Mouse (Mus musculus): ENCODE results near the gene Ccdc47. TPM values are rescaled to one million over a fixed set of nuclear protein-coding genes. Genes with fewer than 3 reads are reported as not detected.

Gene Ccdc47
- polyA plus RNA-seq, 1 experiment: 16.6 TPM

GRCm38 (mm10) chr11:106178036-106178782, 37.9 kb downstream of the Ccdc47 start:
- no peak overlapping the region for H3ac ChIP-seq (ENCODE audit: control insufficient read depth, insufficient read length, low read depth)
- H3K36me3 ChIP-seq (ENCODE audit: control insufficient read depth, insufficient read depth): no peaks in the 10 kb centered on the region
- H3K4me3 ChIP-seq (ENCODE audit: insufficient read depth, poor library complexity, severe bottlenecking): no peak overlapping the region
- H3K79me3 ChIP-seq (ENCODE audit: low read depth): no peaks in the 10 kb centered on the region
- no peaks in the 10 kb centered on the region for H3K27me3 ChIP-seq (ENCODE audit: control insufficient read depth, insufficient read depth, insufficient read length)
- TF ChIP-seq MYOD1 (IDR thresholded peaks at IDR 0.05; ENCODE audit: control insufficient read depth, insufficient read length, low read depth) (no peak), MAX (IDR thresholded peaks at IDR 0.05) (no peak), CEBPB (IDR thresholded peaks at IDR 0.05; ENCODE audit: low read depth) (no peak), MYOG (IDR thresholded peaks at IDR 0.05; ENCODE audit: control insufficient read depth, extremely low read depth, insufficient read length) (no peak), FOSL1 (IDR thresholded peaks at IDR 0.05; ENCODE audit: insufficient read depth, low read length, poor library complexity, severe bottlenecking) (no peak), USF1 (IDR thresholded peaks at IDR 0.05; ENCODE audit: low read depth) (no peak), CTCF (IDR thresholded peaks at IDR 0.05; ENCODE audit: control insufficient read depth, insufficient read depth, insufficient read length) (no peak)
- H3K79me2 ChIP-seq (ENCODE audit: control insufficient read depth, insufficient read depth): no peaks in the 10 kb centered on the region

GRCm38 (mm10) chr11:106176372-106176771, 39.8 kb downstream of the Ccdc47 start:
- H3K79me3 ChIP-seq (ENCODE audit: low read depth): no peaks in the 10 kb centered on the region
- H3K27me3 ChIP-seq (ENCODE audit: control insufficient read depth, insufficient read depth, insufficient read length): no peaks in the 10 kb centered on the region
- no peaks in the 10 kb centered on the region for H3K79me2 ChIP-seq (ENCODE audit: control insufficient read depth, insufficient read depth)
- no peak overlapping the region for H3ac ChIP-seq (ENCODE audit: control insufficient read depth, insufficient read length, low read depth)
- TF ChIP-seq MYOG (IDR thresholded peaks at IDR 0.05; ENCODE audit: control insufficient read depth, extremely low read depth, insufficient read length) (no peak), USF1 (IDR thresholded peaks at IDR 0.05; ENCODE audit: low read depth) (no peak), MYOD1 (IDR thresholded peaks at IDR 0.05; ENCODE audit: control insufficient read depth, insufficient read length, low read depth) (no peak), FOSL1 (IDR thresholded peaks at IDR 0.05; ENCODE audit: insufficient read depth, low read length, poor library complexity, severe bottlenecking) (no peak), CEBPB (IDR thresholded peaks at IDR 0.05; ENCODE audit: low read depth) (no peak), CTCF (IDR thresholded peaks at IDR 0.05; ENCODE audit: control insufficient read depth, insufficient read depth, insufficient read length) (no peak), MAX (IDR thresholded peaks at IDR 0.05) (no peak)
- H3K4me3 ChIP-seq (ENCODE audit: insufficient read depth, poor library complexity, severe bottlenecking): no peak overlapping the region
- no peaks in the 10 kb centered on the region for H3K36me3 ChIP-seq (ENCODE audit: control insufficient read depth, insufficient read depth)

GRCm38 (mm10) chr11:106175081-106175480, 41.1 kb downstream of the Ccdc47 start:
- no peak overlapping the region for H3ac ChIP-seq (ENCODE audit: control insufficient read depth, insufficient read length, low read depth)
- no peaks in the 10 kb centered on the region for H3K79me2 ChIP-seq (ENCODE audit: control insufficient read depth, insufficient read depth)
- no peaks in the 10 kb centered on the region for H3K79me3 ChIP-seq (ENCODE audit: low read depth)
- H3K27me3 ChIP-seq (ENCODE audit: control insufficient read depth, insufficient read depth, insufficient read length): no peaks in the 10 kb centered on the region
- H3K4me3 ChIP-seq (ENCODE audit: insufficient read depth, poor library complexity, severe bottlenecking): no peak overlapping the region
- peaks cover 8% of the 10 kb centered on the region for H3K36me3 ChIP-seq (ENCODE audit: control insufficient read depth, insufficient read depth)
- TF ChIP-seq MAX (IDR thresholded peaks at IDR 0.05) (no peak), CTCF (IDR thresholded peaks at IDR 0.05; ENCODE audit: control insufficient read depth, insufficient read depth, insufficient read length) (no peak)

GRCm38 (mm10) chr11:106174372-106174771, 41.8 kb downstream of the Ccdc47 start:
- Histone ChIP-seq H3K79me2 (ENCODE audit: control insufficient read depth, insufficient read depth) (no peaks in the 10 kb centered on the region), H3K36me3 (ENCODE audit: control insufficient read depth, insufficient read depth) (peaks cover 11% of the 10 kb centered on the region), H3K4me3 (ENCODE audit: insufficient read depth, poor library complexity, severe bottlenecking) (no peak overlapping the region), H3ac (ENCODE audit: control insufficient read depth, insufficient read length, low read depth) (no peak overlapping the region), H3K79me3 (ENCODE audit: low read depth) (no peaks in the 10 kb centered on the region), H3K27me3 (ENCODE audit: control insufficient read depth, insufficient read depth, insufficient read length) (no peaks in the 10 kb centered on the region)
- TF ChIP-seq MYOG (IDR thresholded peaks at IDR 0.05; ENCODE audit: control insufficient read depth, extremely low read depth, insufficient read length) (no peak), CTCF (IDR thresholded peaks at IDR 0.05; ENCODE audit: control insufficient read depth, insufficient read depth, insufficient read length) (no peak), CEBPB (IDR thresholded peaks at IDR 0.05; ENCODE audit: low read depth) (no peak), MAX (IDR thresholded peaks at IDR 0.05) (no peak), FOSL1 (IDR thresholded peaks at IDR 0.05; ENCODE audit: insufficient read depth, low read length, poor library complexity, severe bottlenecking) (no peak), USF1 (IDR thresholded peaks at IDR 0.05; ENCODE audit: low read depth) (no peak), MYOD1 (IDR thresholded peaks at IDR 0.05; ENCODE audit: control insufficient read depth, insufficient read length, low read depth) (no peak)

GRCm38 (mm10) chr11:106173228-106173627, 42.9 kb downstream of the Ccdc47 start:
- no peak for TF ChIP-seq USF1 (IDR thresholded peaks at IDR 0.05; ENCODE audit: low read depth)
- no peak for TF ChIP-seq CTCF (IDR thresholded peaks at IDR 0.05; ENCODE audit: control insufficient read depth, insufficient read depth, insufficient read length)
- no peak for TF ChIP-seq MYOG (IDR thresholded peaks at IDR 0.05; ENCODE audit: control insufficient read depth, extremely low read depth, insufficient read length)
- TF ChIP-seq MYOD1 (IDR thresholded peaks at IDR 0.05; ENCODE audit: control insufficient read depth, insufficient read length, low read depth): no peak
- TF ChIP-seq CEBPB (IDR thresholded peaks at IDR 0.05; ENCODE audit: low read depth): no peak
- TF ChIP-seq FOSL1 (IDR thresholded peaks at IDR 0.05; ENCODE audit: insufficient read depth, low read length, poor library complexity, severe bottlenecking): no peak
- no peak for TF ChIP-seq MAX (IDR thresholded peaks at IDR 0.05)
- Histone ChIP-seq H3K79me2 (ENCODE audit: control insufficient read depth, insufficient read depth) (no peaks in the 10 kb centered on the region), H3K4me3 (ENCODE audit: insufficient read depth, poor library complexity, severe bottlenecking) (no peak overlapping the region), H3K36me3 (ENCODE audit: control insufficient read depth, insufficient read depth) (peaks cover 13% of the 10 kb centered on the region), H3K79me3 (ENCODE audit: low read depth) (no peaks in the 10 kb centered on the region), H3K27me3 (ENCODE audit: control insufficient read depth, insufficient read depth, insufficient read length) (no peaks in the 10 kb centered on the region), H3ac (ENCODE audit: control insufficient read depth, insufficient read length, low read depth) (no peak overlapping the region)

GRCm38 (mm10) chr11:106170807-106171206, 45.3 kb downstream of the Ccdc47 start:
- TF ChIP-seq CEBPB (IDR thresholded peaks at IDR 0.05; ENCODE audit: low read depth): no peak
- no peak for TF ChIP-seq MAX (IDR thresholded peaks at IDR 0.05)
- no peak for TF ChIP-seq FOSL1 (IDR thresholded peaks at IDR 0.05; ENCODE audit: insufficient read depth, low read length, poor library complexity, severe bottlenecking)
- no peak for TF ChIP-seq MYOD1 (IDR thresholded peaks at IDR 0.05; ENCODE audit: control insufficient read depth, insufficient read length, low read depth)
- no peak for TF ChIP-seq CTCF (IDR thresholded peaks at IDR 0.05; ENCODE audit: control insufficient read depth, insufficient read depth, insufficient read length)
- no peak for TF ChIP-seq MYOG (IDR thresholded peaks at IDR 0.05; ENCODE audit: control insufficient read depth, extremely low read depth, insufficient read length)
- TF ChIP-seq USF1 (IDR thresholded peaks at IDR 0.05; ENCODE audit: low read depth): no peak
- Histone ChIP-seq H3K79me3 (ENCODE audit: low read depth) (no peaks in the 10 kb centered on the region), H3ac (ENCODE audit: control insufficient read depth, insufficient read length, low read depth) (no peak overlapping the region), H3K79me2 (ENCODE audit: control insufficient read depth, insufficient read depth) (no peaks in the 10 kb centered on the region), H3K36me3 (ENCODE audit: control insufficient read depth, insufficient read depth) (peaks cover 30% of the 10 kb centered on the region), H3K27me3 (ENCODE audit: control insufficient read depth, insufficient read depth, insufficient read length) (no peaks in the 10 kb centered on the region), H3K4me3 (ENCODE audit: insufficient read depth, poor library complexity, severe bottlenecking) (no peak overlapping the region)
